Mouse (Mus musculus): ENCODE data around the gene Ankrd33. TPM values are rescaled to one million over a fixed set of nuclear protein-coding genes. Genes with fewer than 3 reads are reported as not detected.

Gene Ankrd33
- not detected for total RNA-seq (2021)
- long read RNA-seq, experiment 1: 0 reads
- long read RNA-seq, experiment 2: 0 reads

DNA sequence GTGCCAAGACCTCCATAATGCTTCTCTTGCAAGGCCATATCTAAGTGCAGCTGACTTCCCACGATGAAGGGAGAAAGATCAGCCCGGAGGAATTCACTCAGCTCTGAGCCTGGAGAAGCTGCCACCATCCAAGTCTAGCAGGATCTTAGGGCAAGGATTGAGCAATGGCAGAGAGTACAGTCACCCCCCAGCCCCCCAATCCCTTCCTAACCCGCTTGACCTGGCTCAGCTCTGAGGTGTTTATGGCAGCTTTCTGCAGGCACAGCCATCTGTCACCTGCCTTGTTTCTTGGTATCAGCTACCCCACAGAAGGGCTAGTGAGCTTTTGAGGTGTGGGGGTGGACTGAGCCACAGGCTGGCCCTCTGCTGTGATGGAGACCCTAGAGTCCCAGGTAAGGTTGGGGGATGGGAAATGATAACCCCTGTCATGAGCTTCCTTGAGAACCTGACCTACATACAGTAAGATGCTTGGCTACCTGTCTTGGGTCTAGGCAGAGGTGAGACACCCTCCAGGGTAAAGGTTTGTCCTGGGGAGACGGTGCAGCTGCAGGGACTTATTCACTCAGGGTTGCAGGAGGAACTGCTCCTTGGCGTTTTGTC, at the start of gene Ankrd33:
Gene Ankrd33, plus strand, starts transcription at position 245 of the 600 bp plus-strand sequence.
- no peak within 1 kb of the TSS for H3K27ac ChIP-seq
- no peak for TF ChIP-seq CTCF (conservative IDR thresholded peaks at IDR 0.05)
- no peak for DNase-seq (ENCODE audit: low spot score in 2 of 2)
- H3K4me3 ChIP-seq: no peak within 1 kb of the TSS

- H3K27ac ChIP-seq: no peak overlapping the region
- DNase-seq (ENCODE audit: low spot score in 2 of 2): no peak
- H3K4me3 ChIP-seq: no peak overlapping the region
- no peak for TF ChIP-seq CTCF (conservative IDR thresholded peaks at IDR 0.05)
These were observed 49.1 kb upstream of the Ankrd33 start for GRCm38 (mm10) chr15:101066364-101066847.

GRCm38 (mm10) chr15:101066920-101067696, 48.4 kb upstream of the Ankrd33 start:
- no peak for DNase-seq (ENCODE audit: low spot score in 2 of 2)
- H3K27ac ChIP-seq: no peak overlapping the region
- no peak for TF ChIP-seq CTCF (conservative IDR thresholded peaks at IDR 0.05)
- H3K4me3 ChIP-seq: no peak overlapping the region

GRCm38 (mm10) chr15:101068029-101068428, 47.5 kb upstream of the Ankrd33 start:
- no peak overlapping the region for H3K4me3 ChIP-seq
- no peak overlapping the region for H3K27ac ChIP-seq
- no peak for DNase-seq (ENCODE audit: low spot score in 2 of 2)
- TF ChIP-seq CTCF (conservative IDR thresholded peaks at IDR 0.05): no peak

- Histone ChIP-seq H3K27ac (no peak overlapping the region), H3K4me3 (no peak overlapping the region)
- no peak for TF ChIP-seq CTCF (conservative IDR thresholded peaks at IDR 0.05)
- DNase-seq (ENCODE audit: low spot score in 2 of 2): no peak
These were observed 46.9 kb upstream of the Ankrd33 start for GRCm38 (mm10) chr15:101068671-101069070.

GRCm38 (mm10) chr15:101069641-101070190, 45.8 kb upstream of the Ankrd33 start:
- no peak for DNase-seq (ENCODE audit: low spot score in 2 of 2)
- no peak for TF ChIP-seq CTCF (conservative IDR thresholded peaks at IDR 0.05)
- Histone ChIP-seq H3K4me3 (no peak overlapping the region), H3K27ac (no peak overlapping the region)

GRCm38 (mm10) chr15:101070762-101071161, 44.8 kb upstream of the Ankrd33 start:
- TF ChIP-seq CTCF (conservative IDR thresholded peaks at IDR 0.05): no peak
- DNase-seq (ENCODE audit: low spot score in 2 of 2): no peak
- no peak overlapping the region for H3K27ac ChIP-seq
- H3K4me3 ChIP-seq: no peak overlapping the region

DNA sequence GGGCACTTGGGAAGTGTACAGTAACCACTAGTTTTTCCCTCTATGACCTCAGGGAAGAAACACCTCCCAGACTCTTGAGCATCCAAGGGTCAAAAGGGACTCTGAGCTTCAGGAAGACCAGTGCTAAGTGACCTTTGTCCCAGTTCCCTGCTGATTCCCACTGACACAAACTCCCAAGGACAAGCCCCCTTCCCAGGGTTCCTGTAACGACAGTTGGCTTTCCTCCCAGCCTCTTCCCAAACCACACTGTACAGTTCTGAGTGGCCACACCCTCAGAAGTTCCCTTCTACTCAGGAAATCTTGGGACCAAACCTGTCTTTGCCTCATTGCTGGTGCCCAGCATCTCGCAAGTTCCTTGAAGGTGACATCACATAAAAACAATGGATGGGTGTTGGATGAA, 42.8 kb upstream of the Ankrd33 start:
- no peak for TF ChIP-seq CTCF (conservative IDR thresholded peaks at IDR 0.05)
- DNase-seq (ENCODE audit: low spot score in 2 of 2): no peak

GRCm38 (mm10) chr15:101074067-101074466, 41.5 kb upstream of the Ankrd33 start:
- Histone ChIP-seq H3K4me3 (no peak overlapping the region), H3K27ac (no peak overlapping the region)
- DNase-seq (ENCODE audit: low spot score in 2 of 2): no peak
- TF ChIP-seq CTCF (conservative IDR thresholded peaks at IDR 0.05): no peak

More for the DNA sequence above, 42.8 kb upstream of the Ankrd33 start:
- H3K27ac ChIP-seq: no peak overlapping the region
- H3K4me3 ChIP-seq: no peak overlapping the region

GRCm38 (mm10) chr15:101075150-101075549, 40.4 kb upstream of the Ankrd33 start:
- H3K27ac ChIP-seq: no peak overlapping the region
- no peak overlapping the region for H3K4me3 ChIP-seq
- no peak for TF ChIP-seq CTCF (conservative IDR thresholded peaks at IDR 0.05)
- no peak for DNase-seq (ENCODE audit: low spot score in 2 of 2)

DNA sequence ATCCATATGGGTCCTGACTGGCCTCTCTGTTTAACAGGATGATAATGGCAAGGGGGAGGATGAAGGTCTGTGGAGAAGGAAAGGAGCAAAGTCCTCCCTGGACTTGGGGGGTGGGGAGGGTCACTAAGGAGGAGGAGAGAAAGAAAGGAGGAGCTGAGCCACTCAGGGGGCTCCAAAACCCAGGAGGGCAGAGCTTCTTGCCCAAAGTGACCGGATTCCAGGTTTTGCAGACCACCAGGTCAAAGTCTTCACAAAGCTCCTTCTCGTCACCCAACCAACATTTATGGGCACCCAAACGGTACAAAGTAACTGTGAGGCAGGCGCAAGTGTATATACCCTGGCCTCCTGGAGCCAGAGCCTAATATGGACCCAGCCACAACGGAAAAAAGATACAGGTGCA, 39.9 kb upstream of the Ankrd33 start:
- no peak overlapping the region for H3K27ac ChIP-seq
- no peak for DNase-seq (ENCODE audit: low spot score in 2 of 2)
- TF ChIP-seq CTCF (conservative IDR thresholded peaks at IDR 0.05): no peak
- no peak overlapping the region for H3K4me3 ChIP-seq

- no peak for DNase-seq (ENCODE audit: low spot score in 2 of 2)
- Histone ChIP-seq H3K4me3 (peak overlapping the region; percentile 60), H3K27ac (peak overlapping the region; percentile 75; the same call in 1 of the 2 replicates)
- no peak for TF ChIP-seq CTCF (conservative IDR thresholded peaks at IDR 0.05)
These were observed 39.2 kb upstream of the Ankrd33 start for GRCm38 (mm10) chr15:101076071-101077000.

Data from layer of hippocampus, adult 2 months (tissue).